Mouse (Mus musculus): ENCODE data around the gene Lamp2.
"Not testable (repeated sequence)": the region's sequence is repeated elsewhere in the genome, so short reads cannot be mapped to it uniquely, and the experiment has no call there.

Lamp2 gene

DNA sequence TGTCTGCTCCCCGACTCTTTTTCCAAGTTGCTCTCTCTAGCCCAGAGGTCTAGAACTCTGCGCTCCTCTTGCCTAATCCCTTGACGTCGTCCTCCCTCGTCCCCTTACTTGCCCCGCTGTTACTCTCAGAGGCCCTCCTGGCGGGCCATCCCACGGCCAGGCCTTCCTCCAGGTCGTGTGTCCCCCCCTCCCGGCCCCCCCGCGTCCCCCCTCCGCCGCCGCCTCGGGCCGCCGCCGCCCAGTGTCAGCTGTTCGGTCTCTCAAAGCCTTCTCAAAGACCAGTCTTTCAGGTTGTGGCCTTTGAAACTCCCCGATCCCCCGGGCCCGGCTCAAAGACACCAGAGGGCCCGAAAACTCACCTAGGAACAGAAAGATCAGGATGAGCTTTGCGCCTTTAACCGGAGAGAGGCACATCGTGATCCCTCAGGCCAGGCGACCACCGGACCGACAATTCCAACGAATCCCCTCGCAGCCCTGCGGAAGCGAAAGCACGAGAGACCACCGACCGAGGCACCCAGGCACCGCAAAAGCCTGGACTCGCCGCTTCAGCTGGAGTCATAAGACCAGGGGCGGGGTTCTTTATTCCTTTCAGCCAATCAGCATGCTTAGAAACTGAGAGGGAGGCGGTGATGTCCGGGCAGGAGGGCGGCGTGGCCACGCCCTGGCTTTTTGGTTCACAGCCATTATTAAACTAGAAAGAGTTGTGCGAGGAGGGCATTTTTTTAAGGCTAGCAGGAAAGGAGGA lies at the start of gene Lamp2:
Gene Lamp2, minus strand, starts transcription at position 565 of the 745 bp plus-strand sequence.
- DNase-seq: peak; percentile 93

DNA sequence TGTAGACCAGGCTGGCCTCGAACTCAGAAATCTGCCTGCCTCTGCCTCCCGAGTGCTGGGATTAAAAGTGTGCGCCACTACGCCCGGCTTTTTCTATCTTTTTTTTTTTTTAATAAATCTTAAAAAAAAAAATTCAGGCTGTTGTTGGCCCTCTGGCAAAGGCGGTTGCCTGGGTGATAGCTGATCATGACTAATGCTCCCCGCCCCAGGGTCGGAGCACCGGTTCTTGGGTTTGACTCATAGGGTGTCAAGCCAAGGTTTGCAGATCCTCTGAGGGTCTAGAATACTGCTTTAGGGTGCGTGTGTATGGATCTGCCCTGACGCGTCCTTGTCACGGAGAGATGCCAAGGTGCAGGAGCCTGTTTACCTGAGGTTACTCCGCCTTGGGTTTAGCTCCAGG lies 48.6 kb upstream of the Lamp2 start:
- no peak for DNase-seq

- not testable (repeated sequence) for DNase-seq
Measured at GRCm38 (mm10) chrX:38502182-38502581, 45.9 kb upstream of the Lamp2 start.

DNA sequence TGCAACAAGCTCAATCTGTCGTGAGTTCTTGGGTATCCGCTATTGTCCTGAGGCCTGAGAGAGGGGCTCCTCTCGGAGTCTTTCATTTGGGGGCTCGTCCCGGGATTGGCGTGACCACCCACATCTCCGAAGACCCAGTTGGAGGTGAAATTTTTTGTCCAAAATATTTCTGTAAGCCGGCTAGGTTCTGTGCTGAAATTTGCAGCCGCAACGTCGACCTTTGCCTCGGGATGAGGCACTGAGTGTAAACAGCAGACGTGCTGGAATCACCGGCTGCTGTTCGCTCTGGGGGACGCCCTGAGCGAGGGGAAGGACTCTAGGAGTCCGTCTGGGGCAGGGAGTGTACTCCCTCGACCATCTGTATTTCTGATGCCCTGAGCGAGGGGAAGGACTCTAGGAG lies 29.2 kb upstream of the Lamp2 start:
- DNase-seq: not testable (repeated sequence)

- DNase-seq: no peak
Measured at GRCm38 (mm10) chrX:38478583-38478982, 22.3 kb upstream of the Lamp2 start.

- DNase-seq: peak; percentile 81
Measured at GRCm38 (mm10) chrX:38473537-38474299, 17.5 kb upstream of the Lamp2 start.

GRCm38 (mm10) chrX:38473164-38473536 lies 16.9 kb upstream of the Lamp2 start:
- no peak for DNase-seq

GRCm38 (mm10) chrX:38466236-38466635 lies 10.0 kb upstream of the Lamp2 start:
- no peak for DNase-seq

GRCm38 (mm10) chrX:38463160-38463559 lies 6.9 kb upstream of the Lamp2 start:
- DNase-seq: no peak

DNA sequence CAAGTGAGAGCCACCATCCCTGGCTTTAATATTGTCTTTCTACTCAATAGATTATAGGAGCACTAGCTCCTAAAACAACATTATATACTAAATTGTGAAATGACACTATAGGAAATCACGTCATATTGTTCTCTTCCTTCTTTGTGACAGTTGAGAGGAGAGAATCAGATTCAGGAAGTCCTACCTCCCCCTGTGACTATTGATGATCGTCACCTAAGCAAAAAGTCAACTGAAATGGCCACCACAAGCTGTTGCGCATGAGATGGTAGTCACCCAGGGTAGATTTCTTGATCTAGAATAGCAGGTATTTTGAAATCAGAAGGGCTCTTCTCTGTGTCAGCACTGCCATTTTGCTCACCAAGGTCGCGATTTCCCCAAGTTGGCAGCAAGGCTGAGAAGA lies 5.8 kb upstream of the Lamp2 start:
- no peak for DNase-seq

DNA sequence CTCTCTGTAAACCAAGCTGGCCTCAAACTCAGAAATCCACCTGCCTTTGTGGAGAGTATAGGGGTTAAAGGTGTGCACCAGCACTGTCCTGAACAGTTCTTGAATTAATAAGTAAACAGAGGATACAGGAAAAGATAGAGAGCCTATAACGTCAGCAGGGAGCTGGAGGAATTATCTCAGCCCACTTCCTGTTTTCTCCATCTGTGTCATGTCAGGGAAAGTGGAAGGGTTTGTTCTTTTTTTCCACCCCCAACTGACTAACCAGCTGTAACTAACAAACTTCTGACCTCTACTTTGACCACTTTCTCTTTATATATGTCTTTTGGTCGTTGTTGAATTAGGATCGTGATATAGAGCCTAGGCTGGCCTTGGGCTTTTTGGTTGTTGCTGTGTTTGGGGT lies 4.6 kb upstream of the Lamp2 start:
- no peak for DNase-seq

GRCm38 (mm10) chrX:38459076-38459475 lies 2.8 kb upstream of the Lamp2 start:
- no peak for DNase-seq

DNA sequence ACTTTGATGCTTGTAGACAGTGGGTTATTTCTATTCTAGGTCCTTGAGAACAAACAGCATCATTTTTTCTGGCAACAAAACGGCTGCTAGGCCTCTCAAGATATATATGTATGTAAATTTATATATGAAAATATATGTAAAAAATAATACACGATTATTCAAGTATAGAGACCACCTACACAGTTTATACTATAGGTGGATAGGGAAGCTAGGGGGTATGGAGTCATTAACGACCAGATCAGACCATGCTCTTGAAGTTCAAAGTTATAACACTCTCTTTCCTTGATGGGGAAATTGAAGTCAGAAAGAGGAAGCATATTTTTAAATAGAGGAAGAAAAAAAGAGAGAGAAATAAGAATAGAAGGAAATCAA lies 367 bp upstream of the Lamp2 start:
- no peak for DNase-seq

DNA sequence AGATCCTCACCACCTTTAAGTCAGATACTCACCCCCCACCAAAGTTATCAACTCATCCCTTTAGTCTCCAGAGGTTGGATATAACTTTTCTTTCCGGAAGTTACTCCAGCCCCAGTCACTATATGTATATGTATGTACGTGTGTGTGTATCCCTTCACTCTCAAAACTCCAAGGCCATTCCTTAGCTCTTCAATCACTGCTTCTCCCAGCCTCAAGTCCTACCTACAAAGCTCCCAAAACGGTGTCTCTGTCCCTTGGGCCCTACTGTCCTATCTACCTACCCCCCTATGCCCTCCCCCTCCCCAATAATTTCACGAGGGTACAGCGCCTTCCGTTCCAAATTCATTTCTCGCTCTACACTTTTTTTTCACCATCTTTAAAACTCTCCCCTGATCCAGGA lies 780 bp downstream of the Lamp2 start:
- no peak for DNase-seq

- DNase-seq: no peak
Measured at GRCm38 (mm10) chrX:38454900-38455299, 1.4 kb downstream of the Lamp2 start.

DNA sequence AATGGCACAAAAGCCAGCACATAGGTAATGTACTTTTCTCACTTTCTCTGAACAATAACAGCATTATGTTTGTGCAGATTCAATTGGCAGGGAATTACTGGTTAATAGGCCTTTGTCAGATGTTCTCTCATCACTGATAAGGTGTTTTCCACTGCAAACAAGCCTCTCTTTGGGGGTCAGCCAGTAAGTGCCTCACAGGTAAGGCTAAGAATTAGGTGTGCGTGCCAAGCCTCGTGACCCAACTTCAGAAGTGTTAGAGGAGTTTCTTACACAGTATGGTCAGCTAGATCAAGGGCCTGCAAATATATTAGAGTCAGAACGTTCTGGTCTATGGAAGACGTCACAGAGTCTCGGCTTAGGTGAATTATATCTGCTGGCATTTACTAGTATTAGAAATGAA lies 2.3 kb downstream of the Lamp2 start:
- peak; percentile 58 for DNase-seq

GRCm38 (mm10) chrX:38450476-38450875 lies 5.8 kb downstream of the Lamp2 start:
- peak; percentile 70 for DNase-seq

GRCm38 (mm10) chrX:38445705-38446104 lies 10.5 kb downstream of the Lamp2 start:
- peak; percentile 39 for DNase-seq

DNA sequence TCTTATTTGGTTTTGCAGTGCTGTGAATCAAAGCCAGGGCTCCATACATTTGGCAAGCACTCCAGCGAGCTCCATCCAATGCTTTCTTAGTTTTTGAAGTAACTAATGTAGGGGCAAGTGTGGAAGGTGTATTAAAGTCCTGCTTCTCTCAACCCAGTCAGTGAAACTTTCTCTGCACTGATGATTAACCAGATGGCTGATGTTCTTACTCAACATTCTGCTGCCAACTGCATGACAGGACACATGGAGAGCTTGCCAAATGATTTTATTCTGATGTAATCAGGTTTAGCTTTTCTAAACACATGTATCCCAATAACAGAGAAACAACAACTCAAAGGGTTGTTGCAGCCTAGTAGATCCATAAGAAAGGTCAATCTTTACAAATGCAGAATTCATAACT lies 13.8 kb downstream of the Lamp2 start:
- peak; percentile 41 for DNase-seq

DNA sequence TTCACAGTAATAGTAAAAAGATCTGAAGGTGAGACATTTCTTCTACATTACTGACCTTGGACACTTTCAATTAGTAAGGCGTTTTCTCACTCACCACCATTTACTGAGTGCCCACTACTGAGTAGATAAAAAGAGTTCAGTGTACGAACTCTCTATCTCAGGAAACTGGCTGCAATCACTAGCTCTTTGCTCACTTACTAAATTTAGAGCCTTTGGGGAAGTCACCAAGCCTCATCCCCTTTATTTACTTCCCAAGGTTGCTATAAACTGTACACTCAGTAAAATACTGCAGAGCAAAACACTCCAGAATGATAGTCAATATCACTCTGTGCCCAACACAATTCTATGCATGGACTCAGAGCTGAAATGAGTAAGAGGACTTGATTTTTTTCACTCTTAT lies 16.6 kb downstream of the Lamp2 start:
- DNase-seq: no peak

DNA sequence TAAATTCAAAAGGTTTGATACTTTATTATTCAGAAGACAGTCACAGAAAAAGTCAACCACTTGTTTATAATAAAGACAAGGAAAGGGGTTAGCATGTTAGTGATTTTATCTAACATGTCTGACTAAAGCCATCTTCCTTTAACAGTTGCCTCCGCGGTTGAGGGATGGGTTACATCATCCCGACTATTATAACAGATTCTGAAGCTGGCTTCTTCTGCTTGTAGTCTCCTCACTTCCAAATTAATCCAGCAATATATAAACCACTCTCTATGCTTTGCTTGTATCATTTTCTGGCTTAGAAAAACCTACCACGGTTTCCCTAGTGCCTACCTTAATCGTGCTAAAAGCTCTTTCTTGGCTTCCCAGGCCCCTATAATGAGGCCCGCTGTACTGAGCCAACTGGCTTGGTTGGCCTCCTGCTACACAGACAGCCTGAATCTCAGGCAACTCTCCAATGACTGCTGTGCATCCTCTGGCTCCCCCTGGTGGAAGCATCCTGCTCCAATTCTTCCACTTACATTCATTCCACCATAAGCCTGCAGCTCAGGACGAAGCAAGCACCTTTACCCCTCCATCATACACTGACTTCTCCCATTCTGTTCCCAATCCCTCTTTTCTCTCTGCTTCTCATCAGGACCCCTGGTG lies 18.0 kb downstream of the Lamp2 start:
- DNase-seq: peak; percentile 84

DNA sequence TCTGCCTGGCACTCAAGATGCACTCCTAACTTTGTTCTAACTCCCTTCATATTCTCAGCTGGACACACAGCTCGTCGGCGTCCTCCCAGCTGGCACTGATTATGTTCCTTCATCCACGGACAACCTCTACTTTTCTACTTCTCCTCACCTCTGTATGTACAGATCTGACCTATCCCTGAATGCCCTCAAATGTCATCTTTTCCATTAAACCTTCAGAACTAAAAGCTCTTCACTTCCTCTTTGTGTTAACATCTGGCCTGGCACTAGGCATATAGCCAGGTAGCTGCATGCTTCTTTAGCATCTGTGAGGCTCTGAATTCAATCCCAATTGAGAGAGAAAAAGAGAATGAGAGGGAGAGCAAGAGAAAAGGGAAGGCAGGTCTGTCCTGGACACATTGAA lies 26.8 kb downstream of the Lamp2 start:
- no peak for DNase-seq

DNA sequence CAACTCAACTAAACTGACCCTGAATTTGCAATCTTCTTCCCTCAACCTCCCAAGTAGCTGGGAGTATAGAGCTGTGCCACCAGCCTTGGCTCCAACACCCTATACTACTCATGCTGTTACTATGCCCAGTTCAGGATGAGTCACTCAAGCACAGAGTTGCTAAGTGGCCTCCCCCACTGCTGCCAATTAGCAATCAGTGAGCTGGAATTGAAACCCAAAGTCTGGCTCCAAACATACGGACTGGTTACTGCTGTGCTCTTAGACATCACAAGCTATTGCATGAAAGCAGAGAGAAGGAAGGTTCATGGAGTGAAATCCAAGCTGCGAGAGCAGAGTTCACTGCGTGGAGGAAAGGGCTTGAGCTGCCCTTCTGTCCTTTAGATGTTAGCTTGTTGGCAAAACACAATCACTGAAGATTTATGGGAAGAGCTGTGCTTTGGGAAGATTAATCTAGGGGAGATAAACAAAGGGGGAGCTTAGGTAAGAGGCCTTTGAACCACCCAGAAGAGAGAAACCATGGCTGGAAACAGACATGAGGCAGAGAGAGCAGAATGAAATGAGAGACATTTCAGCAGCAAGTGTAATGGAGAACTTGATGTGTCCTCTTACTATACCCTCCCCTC lies 27.3 kb downstream of the Lamp2 start:
- no peak for DNase-seq

DNA sequence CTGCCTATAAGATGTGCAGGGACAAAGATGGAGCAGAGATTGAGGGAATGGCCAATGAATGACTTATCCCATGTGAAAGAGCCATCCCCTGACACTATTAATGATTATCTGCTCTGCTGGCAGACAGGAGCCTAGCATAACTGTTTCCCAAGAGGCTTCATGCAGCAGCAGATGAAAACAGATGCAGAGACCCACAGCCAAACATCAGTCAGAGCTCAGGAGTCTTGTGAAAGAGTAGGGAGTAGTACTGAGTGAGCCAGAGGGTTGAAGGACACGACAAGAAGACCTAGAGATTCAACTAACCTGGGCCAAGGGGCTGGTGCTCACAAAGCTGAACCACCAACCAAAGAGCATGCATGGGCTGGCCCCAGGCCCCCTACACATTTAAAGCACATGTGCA lies 30.2 kb downstream of the Lamp2 start:
- no peak for DNase-seq

All from lung, postnatal 36 days (tissue).